Mouse (Mus musculus): ENCODE measurements around the gene Ms4a18. TPM values are rescaled to one million over a fixed set of nuclear protein-coding genes. Genes with fewer than 3 reads are reported as not detected.
"Not testable (repeated sequence)": the region's sequence is repeated elsewhere in the genome, so short reads cannot be mapped to it uniquely, and the experiment has no call there.

Gene Ms4a18
- not detected in 2 replicates for polyA plus RNA-seq (2012; rRNA removed)

GRCm38 (mm10) chr19:11017891-11018290 is at the start of gene Ms4a18:
Ms4a18 (minus strand) TSS chr19:11018031.
- TF ChIP-seq POLR2A (IDR thresholded peaks at IDR 0.05; ENCODE audit: borderline replicate concordance, insufficient read depth, low read length) (no peak), CTCF (IDR thresholded peaks at IDR 0.05; ENCODE audit: borderline replicate concordance, insufficient read depth, low read depth, low read length) (no peak)
- no peaks in the 10 kb centered on the region for H3K27me3 ChIP-seq (ENCODE audit: control insufficient read depth, insufficient read depth, low read length)
- DNase-seq: no peak
- H3K4me3 ChIP-seq (replicated peaks; ENCODE audit: insufficient read depth, low read depth, low read length): no peak within 1 kb of the TSS
- WGBS: 90% methylated on average over 3 of the region's 3 CpGs
- no peaks in the 10 kb centered on the region for H3K4me1 ChIP-seq (ENCODE audit: control insufficient read depth, insufficient read depth, low read length)
- H3K27ac ChIP-seq (ENCODE audit: insufficient read depth, low read length): no peak within 1 kb of the TSS

- no peak for DNase-seq
- H3K4me1 ChIP-seq (ENCODE audit: control insufficient read depth, insufficient read depth, low read length): no peaks in the 10 kb centered on the region
- no peaks in the 10 kb centered on the region for H3K27me3 ChIP-seq (ENCODE audit: control insufficient read depth, insufficient read depth, low read length)
- no peak overlapping the region for H3K4me3 ChIP-seq (replicated peaks; ENCODE audit: insufficient read depth, low read depth, low read length)
- TF ChIP-seq POLR2A (IDR thresholded peaks at IDR 0.05; ENCODE audit: borderline replicate concordance, insufficient read depth, low read length) (no peak), CTCF (IDR thresholded peaks at IDR 0.05; ENCODE audit: borderline replicate concordance, insufficient read depth, low read depth, low read length) (no peak)
- WGBS: 75% methylated on average over 2 of the region's 2 CpGs
- H3K27ac ChIP-seq (ENCODE audit: insufficient read depth, low read length): no peak overlapping the region
These were observed 47.5 kb upstream of the Ms4a18 start for GRCm38 (mm10) chr19:11065202-11065875.

- no peak for DNase-seq
- TF ChIP-seq CTCF (IDR thresholded peaks at IDR 0.05; ENCODE audit: borderline replicate concordance, insufficient read depth, low read depth, low read length) (no peak), POLR2A (IDR thresholded peaks at IDR 0.05; ENCODE audit: borderline replicate concordance, insufficient read depth, low read length) (no peak)
- 89% methylated on average over 1 of the region's 1 CpGs for WGBS
- Histone ChIP-seq H3K27ac (ENCODE audit: insufficient read depth, low read length) (no peak overlapping the region), H3K27me3 (ENCODE audit: control insufficient read depth, insufficient read depth, low read length) (no peaks in the 10 kb centered on the region), H3K4me1 (ENCODE audit: control insufficient read depth, insufficient read depth, low read length) (no peaks in the 10 kb centered on the region), H3K4me3 (replicated peaks; ENCODE audit: insufficient read depth, low read depth, low read length) (no peak overlapping the region)
These were observed 43.1 kb upstream of the Ms4a18 start for GRCm38 (mm10) chr19:11060900-11061299.

GRCm38 (mm10) chr19:11059967-11060366 is 42.1 kb upstream of the Ms4a18 start:
- Histone ChIP-seq H3K4me1 (ENCODE audit: control insufficient read depth, insufficient read depth, low read length) (no peaks in the 10 kb centered on the region), H3K27me3 (ENCODE audit: control insufficient read depth, insufficient read depth, low read length) (no peaks in the 10 kb centered on the region), H3K27ac (ENCODE audit: insufficient read depth, low read length) (no peak overlapping the region), H3K4me3 (replicated peaks; ENCODE audit: insufficient read depth, low read depth, low read length) (no peak overlapping the region)
- no peak for TF ChIP-seq POLR2A (IDR thresholded peaks at IDR 0.05; ENCODE audit: borderline replicate concordance, insufficient read depth, low read length)
- TF ChIP-seq CTCF (IDR thresholded peaks at IDR 0.05; ENCODE audit: borderline replicate concordance, insufficient read depth, low read depth, low read length): no peak
- DNase-seq: no peak

GRCm38 (mm10) chr19:11055700-11056099 is 37.9 kb upstream of the Ms4a18 start:
- not testable (repeated sequence) for H3K27ac ChIP-seq (ENCODE audit: insufficient read depth, low read length); H3K4me3 ChIP-seq (replicated peaks; ENCODE audit: insufficient read depth, low read depth, low read length); DNase-seq; H3K4me1 ChIP-seq (ENCODE audit: control insufficient read depth, insufficient read depth, low read length); H3K27me3 ChIP-seq (ENCODE audit: control insufficient read depth, insufficient read depth, low read length)
- WGBS: 97% methylated on average over 1 of the region's 1 CpGs

GRCm38 (mm10) chr19:11053277-11053676 is 35.4 kb upstream of the Ms4a18 start:
- TF ChIP-seq POLR2A (IDR thresholded peaks at IDR 0.05; ENCODE audit: borderline replicate concordance, insufficient read depth, low read length): no peak
- no peak for TF ChIP-seq CTCF (IDR thresholded peaks at IDR 0.05; ENCODE audit: borderline replicate concordance, insufficient read depth, low read depth, low read length)
- no peak overlapping the region for H3K27ac ChIP-seq (ENCODE audit: insufficient read depth, low read length)
- no peak for DNase-seq
- H3K27me3 ChIP-seq (ENCODE audit: control insufficient read depth, insufficient read depth, low read length): no peaks in the 10 kb centered on the region; the same call in 1 of the 2 replicates
- H3K4me3 ChIP-seq (replicated peaks; ENCODE audit: insufficient read depth, low read depth, low read length): no peak overlapping the region
- WGBS: 48% methylated on average over 3 of the region's 3 CpGs
- H3K4me1 ChIP-seq (ENCODE audit: control insufficient read depth, insufficient read depth, low read length): no peaks in the 10 kb centered on the region

GRCm38 (mm10) chr19:11052877-11053276 is 35.0 kb upstream of the Ms4a18 start:
- Histone ChIP-seq H3K27ac (ENCODE audit: insufficient read depth, low read length) (no peak overlapping the region), H3K4me1 (ENCODE audit: control insufficient read depth, insufficient read depth, low read length) (no peaks in the 10 kb centered on the region), H3K27me3 (ENCODE audit: control insufficient read depth, insufficient read depth, low read length) (no peaks in the 10 kb centered on the region; the same call in 1 of the 2 replicates), H3K4me3 (replicated peaks; ENCODE audit: insufficient read depth, low read depth, low read length) (no peak overlapping the region)
- WGBS: 76% methylated on average over 5 of the region's 5 CpGs
- DNase-seq: no peak
- no peak for TF ChIP-seq POLR2A (IDR thresholded peaks at IDR 0.05; ENCODE audit: borderline replicate concordance, insufficient read depth, low read length)
- no peak for TF ChIP-seq CTCF (IDR thresholded peaks at IDR 0.05; ENCODE audit: borderline replicate concordance, insufficient read depth, low read depth, low read length)

GRCm38 (mm10) chr19:11050286-11050685 is 32.5 kb upstream of the Ms4a18 start:
- no peak overlapping the region for H3K4me3 ChIP-seq (replicated peaks; ENCODE audit: insufficient read depth, low read depth, low read length)
- no peaks in the 10 kb centered on the region; the same call in 1 of the 2 replicates for H3K27me3 ChIP-seq (ENCODE audit: control insufficient read depth, insufficient read depth, low read length)
- TF ChIP-seq POLR2A (IDR thresholded peaks at IDR 0.05; ENCODE audit: borderline replicate concordance, insufficient read depth, low read length) (no peak), CTCF (IDR thresholded peaks at IDR 0.05; ENCODE audit: borderline replicate concordance, insufficient read depth, low read depth, low read length) (no peak)
- DNase-seq: no peak
- no peak overlapping the region for H3K27ac ChIP-seq (ENCODE audit: insufficient read depth, low read length)
- no peaks in the 10 kb centered on the region for H3K4me1 ChIP-seq (ENCODE audit: control insufficient read depth, insufficient read depth, low read length)
- WGBS: 79% methylated on average over 2 of the region's 2 CpGs

Measured in cerebellum, adult 2 months (tissue).